Mouse (Mus musculus) cerebellum, adult 11 months (tissue): ENCODE data around the gene 1700001C19Rik.
A peak's percentile ranks its signal among the peaks of the same experiment; 100 is the strongest.

Experiments
- DNase-seq: peaks from one replicate; pipeline ENCODE4 v3.0.0; 2022

Gene 1700001C19Rik

DNA sequence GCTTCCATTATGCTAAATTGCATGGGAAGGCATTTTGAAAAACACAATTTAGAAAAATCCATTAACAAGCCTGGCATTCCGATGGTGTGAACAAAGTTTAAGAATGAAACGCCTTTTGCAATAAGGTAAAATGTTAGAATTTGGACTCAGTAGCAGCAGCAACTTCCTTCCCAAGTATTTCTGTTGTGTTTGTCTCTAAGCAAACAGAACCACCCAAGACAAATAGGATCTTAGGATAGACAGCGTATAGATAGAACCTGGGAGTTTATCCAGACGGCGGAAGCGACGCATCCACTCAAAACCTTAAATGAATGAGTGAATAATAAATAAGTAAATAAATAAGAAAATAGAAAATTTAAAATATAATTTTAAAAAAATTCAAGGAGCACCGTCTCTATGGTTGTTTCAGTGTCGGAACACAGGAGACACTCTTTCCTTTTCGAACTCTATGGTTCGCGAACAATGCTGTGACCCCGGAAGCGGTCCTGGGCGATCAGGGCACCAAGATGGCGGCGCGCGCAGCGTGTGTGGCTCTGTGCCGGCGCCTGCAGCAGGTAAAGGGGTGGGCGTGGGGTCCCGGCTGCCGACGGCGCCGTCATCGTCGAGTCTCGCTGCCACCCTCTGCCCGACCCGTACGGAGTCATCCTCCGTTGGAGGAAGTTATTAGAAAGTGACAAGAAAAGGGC, 68.6 kb downstream of the 1700001C19Rik start, which contains the start of gene Mrps10:
Gene Mrps10 (plus strand): TSS at position 487 of the 686 bp plus-strand sequence.
- peak; percentile 82 for DNase-seq
